Mouse (Mus musculus) testis, adult 10 weeks (tissue): Measurements from ENCODE around the gene Vmn1r143. TPM values are rescaled to one million over a fixed set of nuclear protein-coding genes. Genes with fewer than 3 reads are reported as not detected.

ENCODE experiments used
- polyA plus RNA-seq: library from polyadenylated mRNA; stranded (reverse); fragments of 350-450 nt; fragmentation: Illumina TruSeq; extraction: RNeasy Lipid Tissue Mini Kit (QIAGEN cat#74804); gene quantifications from one replicate; pipeline ENCODE4 v1.2.3, GENCODE M21; 2014; ENCODE audit warnings: low read depth, low replicate concordance

The Vmn1r143 gene
- not detected for polyA plus RNA-seq

GRCm38 (mm10) chr7:22189077-22189476 lies at the start of gene Vmn1r143:
Gene Vmn1r143 (plus strand): TSS chr7:22189377.

GRCm38 (mm10) chr7:22163935-22164334 lies 25.2 kb upstream of the Vmn1r143 start, which contains the start of gene Vmn1r142:
Gene Vmn1r142 (minus strand): TSS chr7:22164035.

DNA sequence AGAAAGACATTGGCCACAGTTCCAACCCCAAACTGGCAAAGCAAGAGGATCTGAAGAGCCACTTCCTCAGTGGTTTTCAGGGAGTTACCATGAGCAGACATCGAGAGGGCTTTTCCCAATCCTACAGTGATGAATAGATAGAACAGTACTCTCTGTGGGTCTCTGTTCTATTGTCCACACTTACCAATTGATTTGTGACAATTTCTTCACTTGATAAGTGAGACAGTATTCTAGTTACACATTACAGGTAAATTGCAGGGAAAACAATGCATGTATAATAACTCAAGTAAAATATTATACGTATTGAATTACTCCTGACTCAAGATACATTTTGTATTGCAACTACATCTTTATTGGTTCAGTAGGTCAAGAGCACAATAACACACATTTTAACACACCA lies 12.0 kb downstream of the Vmn1r143 start, which contains the start of gene Gm8653:
Gene Gm8653, minus strand, starts transcription at position 101 of the 400 bp plus-strand sequence.

GRCm38 (mm10) chr7:22229384-22229783 lies 40.2 kb downstream of the Vmn1r143 start, which contains the start of gene Gm8453:
Gene Gm8453 (minus strand): TSS chr7:22229484.

Other genes starting within 250 kb of the Vmn1r143 start
- not detected for gene Vmn1r137, start 194.8 kb upstream of the Vmn1r143 start, polyA plus RNA-seq
- not detected for gene Vmn1r138, start 160.5 kb upstream of the Vmn1r143 start, polyA plus RNA-seq
- gene Gm6176, start 133.1 kb upstream of the Vmn1r143 start, polyA plus RNA-seq = not detected
- not detected for gene Vmn1r139, start 120.3 kb upstream of the Vmn1r143 start, polyA plus RNA-seq
- not detected for gene Gm16451, start 71.1 kb upstream of the Vmn1r143 start, polyA plus RNA-seq
- gene Gm10666, start 54.6 kb upstream of the Vmn1r143 start, polyA plus RNA-seq = not detected
- gene Vmn1r142, start 25.3 kb upstream of the Vmn1r143 start, polyA plus RNA-seq = not detected
- gene Gm8653, start 11.9 kb downstream of the Vmn1r143 start, polyA plus RNA-seq = not detected
- gene Gm8453, start 40.1 kb downstream of the Vmn1r143 start, polyA plus RNA-seq = not detected
- gene Gm4187, start 140.3 kb downstream of the Vmn1r143 start, polyA plus RNA-seq = not detected
- gene Gm8660, start 181.7 kb downstream of the Vmn1r143 start, polyA plus RNA-seq = not detected
- gene Vmn1r148, start 224.2 kb downstream of the Vmn1r143 start, polyA plus RNA-seq = not detected
- gene Vmn1r149, start 248.9 kb downstream of the Vmn1r143 start, polyA plus RNA-seq = not detected